Mouse (Mus musculus) embryonic facial prominence, embryonic 12.5 days (tissue): ENCODE results near the gene Zfp507. TPM values are rescaled to one million over a fixed set of nuclear protein-coding genes. Genes with fewer than 3 reads are reported as not detected.

Experiments
- ATAC-seq: fragments of 200-750 bp; cut with Nextera tagmentation; 2 replicates; pipeline ENCODE4 v1.8.0; 2017; ENCODE audit not compliant: insufficient number of reproducible peaks, insufficient read depth, low FRiP score, low TSS enrichment
- H3K27ac ChIP-seq: fragments of 300-500 bp; sonication (generic); 2 replicates; pipeline ENCODE4 v1.5.1; 2016; ENCODE audit warnings: mild to moderate bottlenecking
- H3K27me3 ChIP-seq: fragments of 300-500 bp; sonication (generic); 2 replicates; pipeline ENCODE4 v1.6.1; 2016; ENCODE audit warnings: mild to moderate bottlenecking, moderate library complexity
- H3K36me3 ChIP-seq: fragments of 300-500 bp; sonication (generic); 2 replicates; pipeline ENCODE4 v1.6.1; 2016; ENCODE audit warnings: mild to moderate bottlenecking
- H3K4me1 ChIP-seq: fragments of 300-500 bp; sonication (generic); 2 replicates; pipeline ENCODE4 v1.6.1; 2016
- H3K4me2 ChIP-seq: fragments of 300-500 bp; sonication (generic); replicated peaks from 2 replicates; pipeline ENCODE4 v1.6.1; 2016; ENCODE audit warnings: mild to moderate bottlenecking, moderate library complexity
- H3K4me3 ChIP-seq: fragments of 300-500 bp; sonication (generic); 2 replicates; pipeline ENCODE4 v1.5.1; 2016; ENCODE audit warnings: mild to moderate bottlenecking
- H3K9ac ChIP-seq: fragments of 300-500 bp; sonication (generic); 2 replicates; pipeline ENCODE4 v1.6.1; 2016; ENCODE audit warnings: mild to moderate bottlenecking, moderate library complexity
- H3K9me3 ChIP-seq: fragments of 300-500 bp; sonication (generic); 2 replicates; pipeline ENCODE4 v1.6.1; 2016; ENCODE audit warnings: mild to moderate bottlenecking, moderate library complexity
- WGBS: fragments of 180-500 bp; shearing (Covaris S2); methylation state at CpG from one replicate; pipeline ENCODE4 v1.1.7; 2016; 5-methylcytosine and 5-hydroxymethylcytosine counted together
- polyA plus RNA-seq: library from polyadenylated mRNA; unstranded; fragments of >200 nt; fragmentation: Nextera tagmentation; extraction: Ambion mirVana; gene quantifications from 2 replicates; pipeline ENCODE4 v1.2.1, GENCODE M21; 2016

Zfp507 gene
- 27.7 and 29.7 TPM in 2 replicates for polyA plus RNA-seq

GRCm38 (mm10) chr7:35802906-35803595, at the start of gene Zfp507:
Gene Zfp507, minus strand, starts transcription at chr7:35803003.
- Histone ChIP-seq H3K9ac (peak within 1 kb of the TSS; percentile 96), H3K36me3 (peaks cover 30% of the 10 kb centered on the region), H3K4me2 (peak within 1 kb of the TSS; percentile 76), H3K4me1 (peaks cover 7% of the 10 kb centered on the region), H3K27ac (peak within 1 kb of the TSS; percentile 89), H3K27me3 (no peaks in the 10 kb centered on the region), H3K4me3 (peak within 1 kb of the TSS; percentile 89), H3K9me3 (no peaks in the 10 kb centered on the region)
- 20% methylated on average over 26 of the region's 26 CpGs for WGBS
- peak; percentile 81 for ATAC-seq

- WGBS = 47% methylated on average over 5 of the region's 5 CpGs
- no peak for ATAC-seq
- no peak overlapping the region for H3K4me2 ChIP-seq
- H3K27ac ChIP-seq = no peak overlapping the region
- no peaks in the 10 kb centered on the region for H3K27me3 ChIP-seq
- H3K4me1 ChIP-seq = peaks cover 8% of the 10 kb centered on the region; the same call in 1 of the 2 replicates
- H3K9ac ChIP-seq = no peak overlapping the region
- H3K36me3 ChIP-seq = no peaks in the 10 kb centered on the region
- H3K9me3 ChIP-seq = no peaks in the 10 kb centered on the region; the same call in 1 of the 2 replicates
- no peak overlapping the region for H3K4me3 ChIP-seq
These were observed 47.6 kb upstream of the Zfp507 start for GRCm38 (mm10) chr7:35850426-35850825.

- H3K27ac ChIP-seq = no peak overlapping the region
These were observed 45.7 kb upstream of the Zfp507 start for GRCm38 (mm10) chr7:35848526-35848925.

GRCm38 (mm10) chr7:35840504-35840903, 37.7 kb upstream of the Zfp507 start:
- ATAC-seq = no peak
- 70% methylated on average over 4 of the region's 4 CpGs for WGBS
- H3K4me2 ChIP-seq = no peak overlapping the region

More at GRCm38 (mm10) chr7:35848526-35848925, 45.7 kb upstream of the Zfp507 start:
- Histone ChIP-seq H3K9ac (no peak overlapping the region), H3K36me3 (no peaks in the 10 kb centered on the region), H3K4me1 (peaks cover 8% of the 10 kb centered on the region; the same call in 1 of the 2 replicates), H3K9me3 (no peaks in the 10 kb centered on the region; the same call in 1 of the 2 replicates), H3K27me3 (no peaks in the 10 kb centered on the region), H3K4me3 (no peak overlapping the region), H3K4me2 (0 out of 2 replicates have a peak overlapping the region, but pooled peaks have one; percentile 12)
- WGBS = 24% methylated on average over 14 of the region's 14 CpGs
- no peak for ATAC-seq

GRCm38 (mm10) chr7:35836851-35837250, 34.0 kb upstream of the Zfp507 start:
- no peak for ATAC-seq
- Histone ChIP-seq H3K9me3 (no peaks in the 10 kb centered on the region), H3K4me1 (no peaks in the 10 kb centered on the region), H3K36me3 (no peaks in the 10 kb centered on the region), H3K9ac (no peak overlapping the region), H3K4me3 (no peak overlapping the region), H3K27ac (no peak overlapping the region), H3K27me3 (no peaks in the 10 kb centered on the region), H3K4me2 (no peak overlapping the region)
- 77% methylated on average over 19 of the region's 19 CpGs for WGBS

More at GRCm38 (mm10) chr7:35840504-35840903, 37.7 kb upstream of the Zfp507 start:
- no peak overlapping the region for H3K9ac ChIP-seq
- H3K27ac ChIP-seq = no peak overlapping the region
- H3K36me3 ChIP-seq = no peaks in the 10 kb centered on the region
- no peak overlapping the region for H3K4me3 ChIP-seq
- no peaks in the 10 kb centered on the region for H3K4me1 ChIP-seq
- no peaks in the 10 kb centered on the region for H3K27me3 ChIP-seq
- H3K9me3 ChIP-seq = no peaks in the 10 kb centered on the region

- H3K9me3 ChIP-seq = no peaks in the 10 kb centered on the region
- no peaks in the 10 kb centered on the region for H3K36me3 ChIP-seq
- ATAC-seq = no peak
- H3K27ac ChIP-seq = no peak overlapping the region
- no peak overlapping the region for H3K4me2 ChIP-seq
- H3K27me3 ChIP-seq = no peaks in the 10 kb centered on the region
- 80% methylated on average over 3 of the region's 3 CpGs for WGBS
- H3K4me3 ChIP-seq = no peak overlapping the region
- H3K4me1 ChIP-seq = no peaks in the 10 kb centered on the region
- H3K9ac ChIP-seq = no peak overlapping the region
These were observed 33.6 kb upstream of the Zfp507 start for GRCm38 (mm10) chr7:35836415-35836814.

GRCm38 (mm10) chr7:35830119-35830518, 27.3 kb upstream of the Zfp507 start:
- no peak overlapping the region for H3K4me2 ChIP-seq
- H3K27me3 ChIP-seq = no peaks in the 10 kb centered on the region
- H3K27ac ChIP-seq = no peak overlapping the region
- no peak overlapping the region for H3K4me3 ChIP-seq
- no peaks in the 10 kb centered on the region for H3K9me3 ChIP-seq
- ATAC-seq = no peak
- no peak overlapping the region for H3K9ac ChIP-seq
- 82% methylated on average over 7 of the region's 7 CpGs for WGBS
- no peaks in the 10 kb centered on the region for H3K4me1 ChIP-seq
- no peaks in the 10 kb centered on the region for H3K36me3 ChIP-seq

- ATAC-seq = no peak
- H3K9me3 ChIP-seq = no peaks in the 10 kb centered on the region
- H3K4me3 ChIP-seq = no peak overlapping the region
- H3K4me1 ChIP-seq = no peaks in the 10 kb centered on the region
- no peaks in the 10 kb centered on the region for H3K27me3 ChIP-seq
- WGBS = 82% methylated on average over 12 of the region's 12 CpGs
- H3K9ac ChIP-seq = no peak overlapping the region
- H3K36me3 ChIP-seq = no peaks in the 10 kb centered on the region
- H3K4me2 ChIP-seq = no peak overlapping the region
- H3K27ac ChIP-seq = no peak overlapping the region
These were observed 21.1 kb upstream of the Zfp507 start for GRCm38 (mm10) chr7:35823906-35824305.

GRCm38 (mm10) chr7:35822320-35822719, 19.5 kb upstream of the Zfp507 start:
- 84% methylated on average over 17 of the region's 17 CpGs for WGBS
- Histone ChIP-seq H3K9me3 (no peaks in the 10 kb centered on the region), H3K27me3 (no peaks in the 10 kb centered on the region), H3K9ac (no peak overlapping the region), H3K36me3 (no peaks in the 10 kb centered on the region), H3K27ac (no peak overlapping the region), H3K4me3 (no peak overlapping the region), H3K4me2 (no peak overlapping the region), H3K4me1 (no peaks in the 10 kb centered on the region)
- no peak for ATAC-seq

GRCm38 (mm10) chr7:35821357-35821756, 18.6 kb upstream of the Zfp507 start:
- no peak overlapping the region for H3K4me2 ChIP-seq
- no peak for ATAC-seq
- 85% methylated on average over 5 of the region's 5 CpGs for WGBS
- no peaks in the 10 kb centered on the region for H3K4me1 ChIP-seq
- H3K27ac ChIP-seq = no peak overlapping the region
- no peaks in the 10 kb centered on the region for H3K9me3 ChIP-seq
- H3K27me3 ChIP-seq = no peaks in the 10 kb centered on the region
- no peak overlapping the region for H3K9ac ChIP-seq
- no peak overlapping the region for H3K4me3 ChIP-seq
- no peaks in the 10 kb centered on the region for H3K36me3 ChIP-seq

GRCm38 (mm10) chr7:35819486-35819885, 16.7 kb upstream of the Zfp507 start:
- H3K9me3 ChIP-seq = no peaks in the 10 kb centered on the region
- ATAC-seq = no peak
- H3K4me1 ChIP-seq = no peaks in the 10 kb centered on the region
- no peak overlapping the region for H3K27ac ChIP-seq
- no peak overlapping the region for H3K9ac ChIP-seq
- H3K36me3 ChIP-seq = no peaks in the 10 kb centered on the region
- H3K27me3 ChIP-seq = no peaks in the 10 kb centered on the region
- no peak overlapping the region for H3K4me2 ChIP-seq
- 65% methylated on average over 4 of the region's 4 CpGs for WGBS
- H3K4me3 ChIP-seq = no peak overlapping the region

GRCm38 (mm10) chr7:35814759-35815551, 12.2 kb upstream of the Zfp507 start:
- no peak overlapping the region for H3K9ac ChIP-seq
- no peak overlapping the region for H3K27ac ChIP-seq
- H3K4me2 ChIP-seq = no peak overlapping the region
- H3K27me3 ChIP-seq = 0 out of 2 replicates have a peak, but pooled peaks cover 3% of the 10 kb centered on the region
- no peaks in the 10 kb centered on the region for H3K4me1 ChIP-seq
- 85% methylated on average over 12 of the region's 12 CpGs for WGBS
- H3K9me3 ChIP-seq = no peaks in the 10 kb centered on the region
- H3K4me3 ChIP-seq = no peak overlapping the region
- ATAC-seq = no peak
- H3K36me3 ChIP-seq = no peaks in the 10 kb centered on the region
